Mouse (Mus musculus): ENCODE measurements around the gene Lair1. TPM values are rescaled to one million over a fixed set of nuclear protein-coding genes. Genes with fewer than 3 reads are reported as not detected.
"Not testable (repeated sequence)": the region's sequence is repeated elsewhere in the genome, so short reads cannot be mapped to it uniquely, and the experiment has no call there.

The Lair1 gene
- polyA plus RNA-seq, 1 experiment, result not detected

DNA sequence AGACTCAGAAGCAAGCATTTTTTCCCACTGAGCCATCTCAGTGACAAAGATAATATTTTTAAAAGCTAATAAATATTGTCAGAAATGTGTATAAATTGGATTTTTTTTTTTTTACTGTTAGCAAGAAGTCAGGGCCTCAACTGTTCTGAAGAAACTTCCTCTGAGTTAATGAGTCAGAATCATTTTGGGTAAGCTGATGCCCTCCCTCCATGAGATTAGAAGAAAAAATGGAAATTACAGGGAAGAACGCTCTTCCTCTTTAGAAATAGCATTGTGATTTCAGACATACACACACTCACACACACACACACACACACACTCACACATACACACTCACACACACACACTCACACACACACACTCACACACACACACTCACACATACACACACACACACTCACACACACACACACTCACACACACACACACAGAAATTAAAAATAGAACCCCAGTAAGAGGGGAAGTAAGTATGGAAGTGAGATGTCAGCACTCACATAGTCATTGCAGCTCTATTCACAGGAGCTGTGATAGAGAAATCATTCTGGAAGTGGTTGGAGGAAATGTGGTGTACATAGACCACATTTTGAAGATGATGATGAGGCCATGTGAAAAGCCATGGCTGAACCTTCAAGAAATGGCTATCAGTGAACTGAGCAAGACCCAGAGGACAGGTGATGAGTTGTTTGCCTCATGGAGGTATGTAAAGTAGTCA lies 866 bp upstream of the Lair1 start:
- no peak overlapping the region for H3K4me3 ChIP-seq (ENCODE audit: insufficient read depth, low read depth, low read length)
- no peak overlapping the region for H3K27ac ChIP-seq (ENCODE audit: insufficient read depth, low read depth, low read length)
- TF ChIP-seq POLR2A (IDR thresholded peaks at IDR 0.05; ENCODE audit: insufficient read depth, low read depth, low read length), result no peak
- no peak for TF ChIP-seq CTCF (IDR thresholded peaks at IDR 0.05; ENCODE audit: insufficient read depth, low read depth, low read length)
- H3K4me1 ChIP-seq (ENCODE audit: control insufficient read depth, insufficient read depth, low read length), result 0 out of 2 replicates have a peak, but pooled peaks cover 3% of the 10 kb centered on the region
- 42% methylated on average over 1 of the region's 1 CpGs for WGBS

DNA sequence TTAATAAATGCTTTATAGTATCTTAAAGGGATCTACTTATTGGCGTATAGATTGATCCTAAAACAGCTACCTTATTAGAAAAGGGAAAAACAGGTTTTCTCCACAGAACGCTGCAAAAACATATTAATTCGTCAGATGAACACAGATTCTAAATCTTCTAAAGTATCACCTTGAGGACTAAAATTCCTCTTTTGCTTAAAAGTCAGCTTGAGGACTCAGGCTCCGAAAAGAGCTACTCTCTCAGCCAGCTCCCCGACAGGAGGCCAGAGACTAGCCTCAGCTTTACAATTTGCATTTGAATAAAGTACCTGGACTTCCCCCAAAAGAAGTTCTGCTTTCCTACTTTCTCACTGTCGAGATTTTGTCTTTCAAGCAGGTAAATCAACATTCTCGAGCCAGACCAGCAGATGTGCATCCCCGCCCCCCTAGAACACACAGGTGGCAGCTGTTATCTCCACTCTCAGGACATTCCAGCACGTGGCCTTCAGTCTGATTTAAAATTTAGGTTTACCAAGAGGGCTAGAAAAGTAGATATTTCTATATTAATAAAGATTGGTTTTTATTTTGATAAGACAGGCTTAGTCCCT lies 2.3 kb downstream of the Lair1 start:
- WGBS, result 62% methylated on average over 9 of the region's 9 CpGs
- H3K4me1 ChIP-seq (ENCODE audit: control insufficient read depth, insufficient read depth, low read length); H3K4me3 ChIP-seq (ENCODE audit: insufficient read depth, low read depth, low read length); H3K27ac ChIP-seq (ENCODE audit: insufficient read depth, low read depth, low read length): not testable (repeated sequence)

DNA sequence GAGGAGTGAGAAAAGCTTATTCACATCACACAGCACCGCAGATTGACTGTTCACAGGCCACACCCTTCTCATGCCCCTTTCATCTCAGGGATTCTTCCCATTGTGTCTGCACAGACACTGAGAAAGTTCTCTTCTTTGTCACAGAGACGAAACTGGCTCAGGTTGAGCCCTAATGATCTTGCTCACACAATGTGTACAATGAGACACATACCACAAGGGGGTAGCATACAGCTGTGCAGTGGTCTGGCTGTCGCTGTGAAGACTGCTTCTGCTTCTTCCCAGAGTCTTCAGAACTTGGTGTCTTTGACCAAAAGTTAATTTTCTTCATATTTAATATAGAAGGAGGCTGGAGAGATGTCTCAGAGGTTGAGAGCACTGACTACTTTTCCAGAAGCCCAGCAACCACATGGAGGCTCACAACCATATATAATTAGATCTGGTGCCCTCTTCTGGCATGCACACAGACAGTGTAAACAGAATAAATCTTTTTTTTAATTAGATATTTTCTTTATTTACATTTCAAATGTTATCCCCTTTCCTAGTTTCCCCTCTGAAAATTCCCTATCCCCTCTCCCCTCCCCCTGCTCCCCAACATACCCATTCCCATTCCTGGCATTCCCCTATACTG lies 36.1 kb downstream of the Lair1 start:
- no peak for TF ChIP-seq POLR2A (IDR thresholded peaks at IDR 0.05; ENCODE audit: insufficient read depth, low read depth, low read length)
- no peak for TF ChIP-seq CTCF (IDR thresholded peaks at IDR 0.05; ENCODE audit: insufficient read depth, low read depth, low read length)
- WGBS, result 15% methylated on average over 3 of the region's 3 CpGs
- Histone ChIP-seq H3K27ac (ENCODE audit: insufficient read depth, low read depth, low read length) (no peak overlapping the region), H3K4me1 (ENCODE audit: control insufficient read depth, insufficient read depth, low read length) (no peaks in the 10 kb centered on the region), H3K4me3 (ENCODE audit: insufficient read depth, low read depth, low read length) (no peak overlapping the region)

DNA sequence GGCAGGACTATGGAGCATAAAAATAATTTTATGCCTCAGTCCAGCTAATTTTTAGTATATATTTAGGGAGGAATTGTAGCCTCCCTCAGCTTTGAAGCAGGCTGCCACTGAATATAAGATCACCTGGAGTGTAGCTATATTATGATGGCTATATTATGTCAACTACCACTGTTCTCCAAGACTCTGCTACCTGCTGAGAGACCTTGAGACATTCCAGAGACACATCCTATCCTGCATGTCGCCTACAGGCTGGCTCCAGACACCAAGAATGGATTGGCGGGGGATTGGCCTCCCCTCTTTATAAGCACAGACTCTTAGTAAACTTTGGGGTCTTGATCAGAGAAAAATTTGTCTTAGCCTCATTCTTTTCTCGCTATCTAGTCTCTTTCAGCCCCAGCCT lies 58.4 kb downstream of the Lair1 start:
- WGBS, result 66% methylated on average over 3 of the region's 3 CpGs
- H3K27ac ChIP-seq (ENCODE audit: insufficient read depth, low read depth, low read length); H3K4me1 ChIP-seq (ENCODE audit: control insufficient read depth, insufficient read depth, low read length); H3K4me3 ChIP-seq (ENCODE audit: insufficient read depth, low read depth, low read length): not testable (repeated sequence)

DNA sequence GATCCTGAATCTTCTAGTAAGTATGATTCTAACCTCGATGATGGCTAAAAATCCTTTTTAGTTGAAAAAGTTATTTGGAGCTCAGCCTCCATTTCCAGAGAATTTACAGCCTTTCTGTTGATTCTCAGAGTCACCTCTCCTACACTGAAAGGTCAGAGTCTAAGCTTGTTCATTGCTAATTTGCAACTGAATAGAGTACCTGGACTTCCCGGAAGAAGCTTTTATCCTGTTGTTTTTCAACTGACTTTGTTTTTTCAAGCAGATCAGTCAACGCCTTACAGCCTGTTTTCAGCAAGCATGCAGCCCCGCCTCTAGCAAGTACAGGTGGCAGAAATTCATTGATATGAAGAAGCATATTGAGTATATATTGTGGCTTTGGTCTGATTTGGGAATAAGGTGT lies 59.0 kb downstream of the Lair1 start:
- H3K4me3 ChIP-seq (ENCODE audit: insufficient read depth, low read depth, low read length); H3K27ac ChIP-seq (ENCODE audit: insufficient read depth, low read depth, low read length); H3K4me1 ChIP-seq (ENCODE audit: control insufficient read depth, insufficient read depth, low read length): not testable (repeated sequence)
- WGBS, result 75% methylated on average over 4 of the region's 4 CpGs

DNA sequence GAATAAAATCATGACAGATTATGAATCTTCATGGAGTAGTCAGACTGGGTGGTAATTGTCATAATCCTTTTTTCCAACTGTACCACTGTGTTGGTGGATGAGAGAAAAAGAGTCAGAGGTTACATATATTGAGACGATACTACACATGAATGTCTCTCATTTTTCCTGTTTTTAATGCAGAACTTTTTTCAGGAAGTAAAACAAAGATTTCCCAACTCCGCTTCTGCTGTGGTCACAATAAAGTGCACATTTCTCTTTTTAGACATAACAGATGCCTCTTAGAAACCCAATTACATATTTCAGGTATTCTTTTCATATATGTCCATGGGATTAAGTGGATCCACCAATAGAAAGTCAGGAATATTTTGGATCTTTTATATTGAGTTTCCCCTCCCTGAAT lies 101.0 kb downstream of the Lair1 start:
- Histone ChIP-seq H3K4me1 (ENCODE audit: control insufficient read depth, insufficient read depth, low read length) (no peaks in the 10 kb centered on the region), H3K4me3 (ENCODE audit: insufficient read depth, low read depth, low read length) (no peak overlapping the region), H3K27ac (ENCODE audit: insufficient read depth, low read depth, low read length) (no peak overlapping the region)
- TF ChIP-seq CTCF (IDR thresholded peaks at IDR 0.05; ENCODE audit: insufficient read depth, low read depth, low read length) (no peak), POLR2A (IDR thresholded peaks at IDR 0.05; ENCODE audit: insufficient read depth, low read depth, low read length) (no peak)
- WGBS, result 88% methylated on average over 2 of the region's 2 CpGs

DNA sequence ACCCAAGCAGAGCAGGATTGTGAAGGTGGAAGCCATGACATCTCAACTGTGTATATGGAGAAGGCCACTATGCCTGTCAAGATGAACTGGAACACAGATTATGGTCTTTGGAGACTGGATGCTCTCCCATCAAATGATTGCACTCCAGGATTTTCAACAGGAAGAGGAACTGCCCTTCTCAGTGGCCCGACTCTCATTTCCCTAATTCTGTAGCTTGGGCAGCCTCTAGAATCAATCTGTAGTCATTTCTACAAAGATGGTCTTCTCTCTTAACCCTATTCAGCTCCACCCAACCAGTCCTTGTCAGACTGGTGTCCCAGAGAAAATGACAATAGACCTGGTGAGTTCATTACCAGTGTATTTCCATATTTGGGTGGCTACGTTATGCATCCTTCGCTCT lies 105.6 kb downstream of the Lair1 start:
- 86% methylated on average over 3 of the region's 3 CpGs for WGBS
- TF ChIP-seq CTCF (IDR thresholded peaks at IDR 0.05; ENCODE audit: insufficient read depth, low read depth, low read length) (no peak), POLR2A (IDR thresholded peaks at IDR 0.05; ENCODE audit: insufficient read depth, low read depth, low read length) (no peak)

More for the DNA sequence above, 105.6 kb downstream of the Lair1 start:
- Histone ChIP-seq H3K27ac (ENCODE audit: insufficient read depth, low read depth, low read length) (no peak overlapping the region), H3K4me1 (ENCODE audit: control insufficient read depth, insufficient read depth, low read length) (no peaks in the 10 kb centered on the region), H3K4me3 (ENCODE audit: insufficient read depth, low read depth, low read length) (no peak overlapping the region)

Other genes starting within 250 kb of the Lair1 start
- not detected in 2 replicates for gene Gm15448, start 237.5 kb downstream of the Lair1 start, polyA plus RNA-seq (2012; ENCODE audit: insufficient read depth, insufficient read length, low replicate concordance, missing spikeins)
- not detected in 2 replicates for gene Pira2, start 218.2 kb downstream of the Lair1 start, polyA plus RNA-seq (2012; ENCODE audit: insufficient read depth, insufficient read length, low replicate concordance, missing spikeins)
- gene Gm14548, start 165.1 kb downstream of the Lair1 start, polyA plus RNA-seq (2012; ENCODE audit: insufficient read depth, insufficient read length, low replicate concordance, missing spikeins), result not detected in 2 replicates
- gene Lilra6, start 147.7 kb downstream of the Lair1 start, polyA plus RNA-seq (2012; ENCODE audit: insufficient read depth, insufficient read length, low replicate concordance, missing spikeins), result not detected in 2 replicates
- 162 and 238 TPM in 2 replicates for gene Ttyh1, start 56.2 kb upstream of the Lair1 start, polyA plus RNA-seq (2012; ENCODE audit: insufficient read depth, insufficient read length, low replicate concordance, missing spikeins)
- 552 and 558 TPM in 2 replicates for gene Leng8, start 73.8 kb upstream of the Lair1 start, polyA plus RNA-seq (2012; ENCODE audit: insufficient read depth, insufficient read length, low replicate concordance, missing spikeins)
- not detected in 2 replicates for gene Leng9, start 87.2 kb upstream of the Lair1 start, polyA plus RNA-seq (2012; ENCODE audit: insufficient read depth, insufficient read length, low replicate concordance, missing spikeins)
- not detected in 2 replicates for gene Cdc42ep5, start 101.7 kb upstream of the Lair1 start, polyA plus RNA-seq (2012; ENCODE audit: insufficient read depth, insufficient read length, low replicate concordance, missing spikeins)
- gene Lilra5, start 174.6 kb upstream of the Lair1 start, polyA plus RNA-seq (2012; ENCODE audit: insufficient read depth, insufficient read length, low replicate concordance, missing spikeins), result not detected in 2 replicates

All from olfactory bulb, adult 2 months (tissue).